ENCODE assay signal across 8 mouse cellular contexts in the genomic region with DNA sequence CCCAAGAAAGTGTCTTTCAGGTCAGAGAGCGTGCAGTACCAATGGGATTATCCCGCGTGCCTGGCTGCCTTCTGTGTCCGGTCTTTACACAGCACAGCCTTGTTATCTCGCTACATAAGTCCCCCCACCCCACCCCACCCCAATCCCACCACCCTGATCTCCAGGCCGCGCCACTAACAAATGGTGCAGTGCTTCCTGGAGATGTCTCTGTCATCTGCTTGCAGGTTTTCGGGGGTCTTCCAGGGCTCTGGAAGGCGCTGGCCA. TPM values are rescaled to one million over a fixed set of nuclear protein-coding genes. Genes with fewer than 3 reads are reported as not detected.
DNase-seq lines count a peak whose midpoint lies in the region; ATAC-seq and TF ChIP-seq lines count a peak whose summit lies in the region.

A gene (minus strand): TSS at position 43 of the 264 bp plus-strand sequence.

- peaks cover 7% of the 10 kb centered on the region; the same call in 1 of the 2 replicates for H3K4me1 ChIP-seq in kidney, adult 2 months (ENCODE audit: control insufficient read depth, insufficient read depth, low read length)
- peaks cover 14% of the 10 kb centered on the region for H3K4me1 ChIP-seq in intestine, embryonic 15.5 days (replicated peaks)

- H3K4me3 ChIP-seq in kidney, adult 2 months (ENCODE audit: insufficient read depth, low read depth, low read length): peak within 1 kb of the TSS; percentile 77
- H3K4me3 ChIP-seq in intestine, embryonic 15.5 days (replicated peaks): peak within 1 kb of the TSS; percentile 71

- no peak for DNase-seq in kidney, adult 2 months
- DNase-seq in kidney, adult 9 months: no peak
- DNase-seq in adrenal gland, postnatal 14 days: no peak
- no peak for DNase-seq in gastrocnemius, postnatal 14 days
- DNase-seq in embryo, embryonic 10 days (ENCODE audit: low spot score): no peak
- DNase-seq in embryo, embryonic 11 days: no peak

- no peak for TF ChIP-seq CTCF in kidney, adult 2 months (conservative IDR thresholded peaks at IDR 0.05; ENCODE audit: insufficient read depth, insufficient read length, low read depth, low read length)

- peak within 1 kb of the TSS; percentile 88 for H3K4me2 ChIP-seq in intestine, embryonic 15.5 days (replicated peaks)

- intact Hi-C loops in gastrocnemius, postnatal 14 days (cut with DNase I; ENCODE audit: low total_unique reads): no loop called here

- H3K9me3 ChIP-seq in intestine, embryonic 15.5 days: no peaks in the 10 kb centered on the region

- peak within 1 kb of the TSS; percentile 37; the same call in 1 of the 2 replicates for H3K27ac ChIP-seq in kidney, adult 2 months (ENCODE audit: insufficient read depth, low read depth, low read length)
- peak within 1 kb of the TSS; percentile 82 for H3K27ac ChIP-seq in intestine, embryonic 15.5 days

- no peak for TF ChIP-seq POLR2A in kidney, adult 2 months (IDR thresholded peaks at IDR 0.05; ENCODE audit: low read depth, low read length)

- H3K36me3 ChIP-seq in kidney, adult 2 months (ENCODE audit: control insufficient read depth, insufficient read depth, low read length): no peaks in the 10 kb centered on the region
- peaks cover 17% of the 10 kb centered on the region for H3K36me3 ChIP-seq in intestine, embryonic 15.5 days

- ATAC-seq in intestine, embryonic 15.5 days: no peak
- ATAC-seq in megakaryocyte-erythroid progenitor cell, adult 5-6 weeks (replicated peaks; ENCODE audit: low FRiP score, low TSS enrichment, poor library complexity, severe bottlenecking): no peak

- H3K27me3 ChIP-seq in kidney, adult 2 months (replicated peaks; ENCODE audit: control insufficient read depth, insufficient read depth, low read length): no peaks in the 10 kb centered on the region
- H3K27me3 ChIP-seq in intestine, embryonic 15.5 days (replicated peaks): no peaks in the 10 kb centered on the region; the same call in 1 of the 2 replicates

- 0% methylated on average over 9 of the region's 9 CpGs for WGBS in kidney, adult 2 months
- 0% methylated on average over 9 of the region's 9 CpGs for WGBS in intestine, embryonic 15.5 days

- peak within 1 kb of the TSS; percentile 80 for H3K9ac ChIP-seq in intestine, embryonic 15.5 days

RNA-seq across cellular contexts. Expression of the gene that starts here (rescaled TPM):
- 103 and 153 TPM in 2 replicates for polyA plus RNA-seq in kidney, adult 2 months (2012; rRNA removed)
- 196 and 198 TPM in 2 replicates for total RNA-seq in adrenal gland, postnatal 14 days (2021)
- 100 to 1,000 TPM; 147 to 153 TPM for total RNA-seq in gastrocnemius, postnatal 14 days (2021)
- polyA plus RNA-seq in intestine, embryonic 15.5 days (2015; fragmentation: Nextera tagmentation; extraction: Ambion mirVana): 425 and 452 TPM in 2 replicates
- total RNA-seq in megakaryocyte-erythroid progenitor cell, adult 5-6 weeks (2014; fragmentation: Nextera tagmentation): 440 and 480 TPM in 2 replicates
- 66.0 and 74.2 TPM in 2 replicates for total RNA-seq in megakaryocyte-erythroid progenitor cell, adult 5-6 weeks (2017)
